Mouse (Mus musculus): ENCODE measurements at regions not wholly inside any gene's neighbourhood (a gene's known extent, or its start where the extent isn't known, plus 50 kb on each side); places are given as distances from the start of the nearest gene placed in this dataset.

DNA sequence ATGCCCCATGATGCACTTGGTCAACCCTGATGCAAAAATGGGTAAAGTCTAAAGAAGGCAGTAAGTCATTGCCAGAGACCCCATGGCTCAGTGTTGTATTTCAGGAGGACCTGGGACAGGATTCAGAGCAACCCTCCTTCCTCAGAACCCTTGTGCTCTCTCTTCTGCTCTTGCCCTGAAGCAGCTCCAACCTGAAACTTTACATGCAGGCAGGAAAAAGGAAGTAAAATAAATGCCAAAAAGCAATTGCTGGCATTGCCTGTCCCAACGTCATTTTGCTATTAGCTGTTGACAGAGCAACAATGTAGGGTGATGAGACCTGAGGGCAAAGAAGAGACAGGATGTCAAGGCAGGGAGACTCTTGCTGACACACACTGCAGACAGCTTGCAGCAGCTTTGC lies 121.7 kb upstream of the Crim1 start:
- TF ChIP-seq POLR2A (IDR thresholded peaks at IDR 0.05; ENCODE audit: control insufficient read depth, extremely low read depth, insufficient read depth, low read length, poor library complexity) = no peak
- TF ChIP-seq CTCF (IDR thresholded peaks at IDR 0.05; ENCODE audit: borderline replicate concordance, control insufficient read depth, extremely low read depth, insufficient read depth, low read length, poor library complexity) = no peak
